Mouse (Mus musculus): ENCODE measurements around the gene Gm10837. TPM values are rescaled to one million over a fixed set of nuclear protein-coding genes. Genes with fewer than 3 reads are reported as not detected.

Gene Gm10837
- polyA plus RNA-seq, 1 experiment from 2014 or later = 0.58 TPM

DNA sequence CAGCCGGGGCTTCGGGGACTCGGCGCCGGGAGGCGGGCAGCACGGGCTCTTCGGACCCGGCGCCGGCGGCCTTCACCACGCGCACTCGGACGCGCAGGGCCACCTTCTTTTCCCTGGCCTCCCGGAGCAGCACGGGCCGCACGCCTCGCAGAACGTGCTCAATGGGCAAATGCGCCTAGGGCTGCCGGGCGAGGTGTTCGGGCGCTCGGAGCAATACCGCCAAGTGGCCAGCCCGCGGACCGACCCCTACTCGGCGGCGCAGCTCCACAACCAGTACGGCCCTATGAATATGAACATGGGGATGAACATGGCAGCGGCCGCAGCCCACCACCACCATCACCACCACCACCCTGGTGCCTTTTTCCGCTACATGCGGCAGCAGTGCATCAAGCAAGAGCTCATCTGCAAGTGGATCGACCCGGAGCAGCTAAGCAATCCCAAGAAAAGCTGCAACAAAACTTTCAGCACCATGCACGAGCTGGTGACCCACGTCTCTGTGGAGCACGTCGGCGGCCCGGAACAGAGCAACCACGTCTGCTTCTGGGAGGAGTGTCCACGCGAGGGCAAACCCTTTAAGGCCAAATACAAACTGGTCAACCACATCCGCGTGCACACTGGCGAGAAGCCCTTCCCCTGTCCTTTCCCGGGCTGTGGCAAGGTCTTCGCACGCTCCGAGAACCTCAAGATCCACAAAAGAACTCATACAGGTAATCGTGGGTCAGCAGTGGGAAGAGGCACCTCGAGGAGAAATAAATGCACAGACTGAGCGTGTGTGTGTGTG lies 14.2 kb upstream of the Gm10837 start:
- under 1% methylated on average over 61 of the region's 62 CpGs for WGBS
- peaks cover 61% of the 10 kb centered on the region for H3K27me3 ChIP-seq
- H3K4me2 ChIP-seq (replicated peaks) = peak overlapping the region; percentile 56
- H3K9me3 ChIP-seq (replicated peaks) = no peaks in the 10 kb centered on the region
- no peaks in the 10 kb centered on the region for H3K36me3 ChIP-seq
- peak overlapping the region; percentile 93 for H3K9ac ChIP-seq
- no peak for ATAC-seq (ENCODE audit: low FRiP score)
- peak overlapping the region; percentile 98 for H3K27ac ChIP-seq
- H3K4me3 ChIP-seq = peak overlapping the region; percentile 72
- peaks cover 31% of the 10 kb centered on the region for H3K4me1 ChIP-seq

- Histone ChIP-seq H3K36me3 (no peaks in the 10 kb centered on the region), H3K9ac (peak overlapping the region; percentile 93), H3K27me3 (peaks cover 59% of the 10 kb centered on the region), H3K4me1 (peaks cover 32% of the 10 kb centered on the region), H3K4me3 (peak overlapping the region; percentile 72), H3K4me2 (replicated peaks) (peak overlapping the region; percentile 56), H3K9me3 (replicated peaks) (no peaks in the 10 kb centered on the region), H3K27ac (peak overlapping the region; percentile 98)
- WGBS = under 1% methylated on average over 18 of the region's 18 CpGs
- no peak for ATAC-seq (ENCODE audit: low FRiP score)
Measured at GRCm38 (mm10) chr14:122476822-122477215, 13.6 kb upstream of the Gm10837 start.

DNA sequence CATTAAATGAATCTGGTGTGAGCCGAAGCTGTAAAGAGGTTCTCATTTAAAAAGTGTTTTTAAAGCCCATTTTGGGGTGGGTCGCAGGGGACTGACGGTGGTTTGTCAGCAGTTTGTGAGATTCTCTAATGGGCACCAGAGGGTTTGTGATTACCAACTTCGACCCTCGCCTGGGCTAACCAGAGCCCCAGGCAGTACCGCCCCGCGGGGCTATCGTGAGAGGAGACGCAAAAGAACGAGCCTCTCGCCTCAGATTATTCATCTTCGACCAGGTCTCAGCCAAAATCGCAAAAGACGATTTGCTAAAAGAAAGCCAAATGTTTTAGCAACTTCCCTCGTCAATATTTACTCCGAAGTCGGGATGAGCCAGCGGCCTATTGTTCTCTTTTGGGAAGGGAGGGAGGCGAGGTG lies 13.1 kb upstream of the Gm10837 start:
- peaks cover 63% of the 10 kb centered on the region for H3K27me3 ChIP-seq
- no peaks in the 10 kb centered on the region for H3K36me3 ChIP-seq
- H3K4me1 ChIP-seq = peaks cover 32% of the 10 kb centered on the region
- no peaks in the 10 kb centered on the region for H3K9me3 ChIP-seq (replicated peaks)
- peak overlapping the region; percentile 93 for H3K9ac ChIP-seq
- H3K27ac ChIP-seq = peak overlapping the region; percentile 98
- H3K4me3 ChIP-seq = peak overlapping the region; percentile 72
- no peak for ATAC-seq (ENCODE audit: low FRiP score)
- H3K4me2 ChIP-seq (replicated peaks) = peak overlapping the region; percentile 56
- WGBS = under 1% methylated on average over 20 of the region's 20 CpGs

DNA sequence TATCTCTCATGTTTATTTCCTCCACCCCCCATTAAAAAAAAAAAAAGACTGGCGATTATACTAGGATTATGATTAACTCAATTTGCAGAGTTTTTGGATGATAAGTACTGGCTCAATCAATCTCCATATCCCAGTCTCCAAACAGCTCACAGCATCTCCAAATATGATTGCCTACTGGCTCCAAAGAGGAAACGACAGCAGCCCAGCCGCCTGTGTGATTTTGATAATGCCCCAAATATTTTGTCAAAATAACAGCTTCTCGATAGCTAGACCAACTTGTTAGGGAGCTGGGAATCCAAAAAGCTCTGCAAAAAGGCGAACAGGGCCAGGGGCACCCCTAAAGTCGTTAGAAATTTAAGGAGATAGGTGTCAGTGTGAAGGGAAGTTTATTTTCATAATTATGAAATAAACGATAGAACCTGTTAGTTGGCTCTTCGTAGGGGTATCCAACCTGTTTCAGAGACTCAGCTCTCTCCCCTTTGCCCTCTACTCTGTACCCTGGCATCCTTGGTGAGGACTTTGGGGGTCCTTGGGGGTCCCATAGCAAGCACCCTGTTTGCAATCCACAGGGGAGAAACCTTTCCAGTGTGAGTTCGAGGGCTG lies 12.3 kb upstream of the Gm10837 start:
- peak overlapping the region; percentile 72 for H3K4me3 ChIP-seq
- no peak for ATAC-seq (ENCODE audit: low FRiP score)
- WGBS = 3% methylated on average over 9 of the region's 9 CpGs
- H3K9ac ChIP-seq = peak overlapping the region; percentile 93
- H3K27ac ChIP-seq = peak overlapping the region; percentile 98
- H3K4me1 ChIP-seq = peaks cover 34% of the 10 kb centered on the region
- peak overlapping the region; percentile 56 for H3K4me2 ChIP-seq (replicated peaks)
- no peaks in the 10 kb centered on the region for H3K36me3 ChIP-seq
- no peaks in the 10 kb centered on the region for H3K9me3 ChIP-seq (replicated peaks)
- peaks cover 63% of the 10 kb centered on the region for H3K27me3 ChIP-seq

- Histone ChIP-seq H3K27me3 (peaks cover 61% of the 10 kb centered on the region), H3K4me1 (peaks cover 29% of the 10 kb centered on the region), H3K9ac (peak overlapping the region; percentile 93), H3K27ac (peak overlapping the region; percentile 98), H3K4me2 (replicated peaks) (peak overlapping the region; percentile 56), H3K9me3 (replicated peaks) (no peaks in the 10 kb centered on the region), H3K36me3 (no peaks in the 10 kb centered on the region), H3K4me3 (peak overlapping the region; percentile 72)
- WGBS = under 1% methylated on average over 22 of the region's 22 CpGs
- no peak for ATAC-seq (ENCODE audit: low FRiP score)
Measured at GRCm38 (mm10) chr14:122478574-122479011, 11.8 kb upstream of the Gm10837 start.

GRCm38 (mm10) chr14:122479461-122480109 lies 10.8 kb upstream of the Gm10837 start:
- Histone ChIP-seq H3K9me3 (replicated peaks) (no peaks in the 10 kb centered on the region), H3K4me1 (peaks cover 23% of the 10 kb centered on the region), H3K4me2 (replicated peaks) (peak overlapping the region; percentile 52), H3K4me3 (peak overlapping the region; percentile 30), H3K27ac (no peak overlapping the region), H3K27me3 (peaks cover 64% of the 10 kb centered on the region), H3K9ac (peak overlapping the region; percentile 49; the same call in 1 of the 2 replicates), H3K36me3 (no peaks in the 10 kb centered on the region)
- WGBS = 10% methylated on average over 17 of the region's 17 CpGs
- no peak for ATAC-seq (ENCODE audit: low FRiP score)

GRCm38 (mm10) chr14:122480355-122480754 lies 10.0 kb upstream of the Gm10837 start:
- Histone ChIP-seq H3K4me1 (peaks cover 22% of the 10 kb centered on the region), H3K4me2 (replicated peaks) (peak overlapping the region; percentile 52), H3K36me3 (no peaks in the 10 kb centered on the region), H3K4me3 (peak overlapping the region; percentile 32), H3K27me3 (peaks cover 65% of the 10 kb centered on the region), H3K27ac (0 out of 2 replicates have a peak overlapping the region, but pooled peaks have one; percentile 78), H3K9me3 (replicated peaks) (no peaks in the 10 kb centered on the region), H3K9ac (peak overlapping the region; percentile 69)
- WGBS = 7% methylated on average over 2 of the region's 2 CpGs
- no peak for ATAC-seq (ENCODE audit: low FRiP score)

DNA sequence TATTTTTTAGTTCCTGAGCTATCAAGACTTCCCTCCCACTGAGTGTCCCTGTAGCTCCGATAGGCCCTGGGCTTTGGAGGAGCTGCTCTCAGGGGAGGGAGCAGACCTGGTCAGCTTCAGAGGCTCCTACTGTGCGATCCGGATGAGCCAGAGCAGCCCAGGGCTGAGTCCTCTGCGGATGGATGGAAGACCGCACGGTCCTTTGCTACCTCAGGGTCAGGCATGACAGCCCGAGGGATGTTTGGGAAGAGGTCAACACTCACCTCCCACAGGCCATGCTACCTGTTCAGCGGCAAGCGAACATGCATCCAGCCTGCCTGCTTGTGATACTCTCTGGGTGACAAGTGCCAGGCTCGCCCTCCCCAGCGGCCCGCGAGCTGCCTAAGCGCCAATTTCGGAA lies 9.2 kb upstream of the Gm10837 start:
- Histone ChIP-seq H3K36me3 (no peaks in the 10 kb centered on the region), H3K9me3 (replicated peaks) (no peaks in the 10 kb centered on the region), H3K27me3 (peaks cover 65% of the 10 kb centered on the region), H3K4me3 (peak overlapping the region; percentile 32), H3K4me2 (replicated peaks) (peak overlapping the region; percentile 52), H3K27ac (peak overlapping the region; percentile 78), H3K4me1 (peaks cover 17% of the 10 kb centered on the region), H3K9ac (peak overlapping the region; percentile 69)
- ATAC-seq (ENCODE audit: low FRiP score) = 0 out of 2 replicates have a peak, but pooled peaks have one; percentile 13
- WGBS = 4% methylated on average over 15 of the region's 15 CpGs

DNA sequence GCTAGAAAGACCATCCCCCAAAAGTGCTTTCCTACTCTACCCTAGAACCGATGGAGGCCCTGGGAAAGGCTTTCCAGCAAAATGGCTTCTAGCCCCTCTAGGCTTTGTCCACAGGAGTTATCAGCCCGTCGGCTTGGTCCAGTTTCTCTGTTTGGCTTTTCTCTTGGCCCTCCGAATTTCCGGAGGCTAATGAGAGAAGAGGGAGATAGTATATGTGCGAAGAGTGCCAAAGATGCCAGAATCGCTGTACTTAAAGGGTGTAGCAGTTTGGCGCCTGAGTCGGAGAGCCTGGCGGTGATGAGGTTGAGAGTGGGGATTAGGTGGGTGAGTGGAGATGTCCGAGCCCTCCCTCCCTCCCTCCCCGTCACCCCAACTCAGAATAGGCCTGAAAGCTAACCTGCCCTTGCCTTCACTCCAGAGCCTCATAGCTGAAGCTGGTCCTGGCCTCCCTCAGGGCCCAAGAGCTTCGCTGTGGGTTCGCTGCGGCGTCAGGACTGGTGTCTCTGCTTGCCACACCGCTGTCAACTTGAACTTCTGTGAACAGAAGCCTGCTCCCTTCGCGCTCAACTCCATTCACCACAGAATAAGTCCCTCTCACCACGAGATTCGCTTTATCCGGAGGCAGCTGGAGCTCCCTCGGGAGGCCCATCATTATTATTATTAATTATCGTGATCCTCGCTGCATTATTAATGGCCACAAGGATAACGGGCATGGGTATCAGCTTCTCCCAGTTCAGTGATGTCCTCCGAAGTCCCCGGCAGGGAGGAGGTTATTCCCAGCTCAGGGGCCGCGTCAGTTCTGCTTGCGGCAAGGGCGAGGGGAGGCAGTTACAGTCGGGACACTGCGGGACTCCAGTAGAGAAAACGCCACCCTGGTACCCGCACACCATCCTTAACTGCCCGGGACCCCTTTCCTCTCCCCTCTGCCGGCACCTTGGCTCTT lies 8.0 kb upstream of the Gm10837 start:
- peaks cover 70% of the 10 kb centered on the region for H3K27me3 ChIP-seq
- H3K9me3 ChIP-seq (replicated peaks) = no peaks in the 10 kb centered on the region
- peaks cover 17% of the 10 kb centered on the region for H3K4me1 ChIP-seq
- peak overlapping the region; percentile 32 for H3K4me3 ChIP-seq
- no peaks in the 10 kb centered on the region for H3K36me3 ChIP-seq
- H3K27ac ChIP-seq = peak overlapping the region; percentile 78
- under 1% methylated on average over 36 of the region's 38 CpGs for WGBS
- H3K4me2 ChIP-seq (replicated peaks) = peak overlapping the region; percentile 52
- peak; percentile 55 for ATAC-seq (ENCODE audit: low FRiP score)
- peak overlapping the region; percentile 69 for H3K9ac ChIP-seq

- H3K4me1 ChIP-seq = peaks cover 17% of the 10 kb centered on the region
Measured at GRCm38 (mm10) chr14:122483024-122483385, 7.4 kb upstream of the Gm10837 start.

More at GRCm38 (mm10) chr14:122483024-122483385, 7.4 kb upstream of the Gm10837 start:
- H3K36me3 ChIP-seq = no peaks in the 10 kb centered on the region
- H3K4me3 ChIP-seq = peak overlapping the region; percentile 32
- no peak for ATAC-seq (ENCODE audit: low FRiP score)
- 3% methylated on average over 5 of the region's 5 CpGs for WGBS
- peak overlapping the region; percentile 69 for H3K9ac ChIP-seq
- H3K27ac ChIP-seq = peak overlapping the region; percentile 78
- peak overlapping the region; percentile 52 for H3K4me2 ChIP-seq (replicated peaks)
- no peaks in the 10 kb centered on the region for H3K9me3 ChIP-seq (replicated peaks)
- H3K27me3 ChIP-seq = peaks cover 70% of the 10 kb centered on the region
